Mouse (Mus musculus): ENCODE measurements around the gene Hdhd5.

GRCm38 (mm10) chr6:120505531-120505930, 25.6 kb downstream of the Hdhd5 start:
- TF ChIP-seq POLR2A (IDR thresholded peaks at IDR 0.05; ENCODE audit: control insufficient read depth, low read depth, low read length) = no peak
- no peak for TF ChIP-seq CTCF (IDR thresholded peaks at IDR 0.05; ENCODE audit: control insufficient read depth, insufficient read depth, insufficient replicate concordance, low read depth, low read length)

Measured in testis, adult 2 months (tissue).